Mouse (Mus musculus): ENCODE measurements at regions not wholly inside any gene's neighbourhood (a gene's known extent, or its start where the extent isn't known, plus 50 kb on each side); places are given as distances from the start of the nearest gene placed in this dataset.

- H3K4me2 ChIP-seq (replicated peaks; ENCODE audit: low read depth, low read length) = no peak overlapping the region
- no peaks in the 10 kb centered on the region for H3K27me3 ChIP-seq (ENCODE audit: control insufficient read depth, insufficient read depth, low read length)
- H3K9me3 ChIP-seq (ENCODE audit: control insufficient read depth, low read length) = no peaks in the 10 kb centered on the region
- no peak overlapping the region for H3K4me3 ChIP-seq (ENCODE audit: low read depth, low read length)
- H3K36me3 ChIP-seq (ENCODE audit: control insufficient read depth, insufficient read depth, low read length) = no peaks in the 10 kb centered on the region
- H3K27ac ChIP-seq (ENCODE audit: low read depth, low read length) = no peak overlapping the region
- H3K9ac ChIP-seq (ENCODE audit: low read depth, low read length) = no peak overlapping the region
- no peak for DNase-seq (ENCODE audit: low spot score)
- ATAC-seq (ENCODE audit: low FRiP score) = no peak
- H3K4me1 ChIP-seq (replicated peaks; ENCODE audit: control insufficient read depth, insufficient read depth, low read length) = no peaks in the 10 kb centered on the region
- WGBS = 61% methylated on average over 2 of the region's 2 CpGs
These were observed 83.3 kb downstream of the Cmc2 start for GRCm38 (mm10) chr8:116837991-116838390.

- no peak overlapping the region for H3K9ac ChIP-seq (ENCODE audit: low read depth, low read length)
- H3K9me3 ChIP-seq (ENCODE audit: control insufficient read depth, low read length) = no peaks in the 10 kb centered on the region
- ATAC-seq (ENCODE audit: low FRiP score) = no peak
- H3K27me3 ChIP-seq (ENCODE audit: control insufficient read depth, insufficient read depth, low read length) = no peaks in the 10 kb centered on the region
- H3K4me3 ChIP-seq (ENCODE audit: low read depth, low read length) = no peak overlapping the region
- whole genome bisulfite sequencing = 80% methylated on average over 2 of the region's 2 CpGs
- no peak for DNase-seq (ENCODE audit: low spot score)
- no peak overlapping the region for H3K4me2 ChIP-seq (replicated peaks; ENCODE audit: low read depth, low read length)
- H3K36me3 ChIP-seq (ENCODE audit: control insufficient read depth, insufficient read depth, low read length) = no peaks in the 10 kb centered on the region
- no peak overlapping the region for H3K27ac ChIP-seq (ENCODE audit: low read depth, low read length)
- H3K4me1 ChIP-seq (replicated peaks; ENCODE audit: control insufficient read depth, insufficient read depth, low read length) = no peaks in the 10 kb centered on the region
These were observed 89.1 kb downstream of the Cmc2 start for GRCm38 (mm10) chr8:116832181-116832580.

- Histone ChIP-seq H3K27ac (ENCODE audit: low read depth, low read length) (no peak overlapping the region), H3K4me3 (ENCODE audit: low read depth, low read length) (no peak overlapping the region), H3K36me3 (ENCODE audit: control insufficient read depth, insufficient read depth, low read length) (no peaks in the 10 kb centered on the region), H3K9me3 (ENCODE audit: control insufficient read depth, low read length) (no peaks in the 10 kb centered on the region), H3K9ac (ENCODE audit: low read depth, low read length) (no peak overlapping the region), H3K4me1 (replicated peaks; ENCODE audit: control insufficient read depth, insufficient read depth, low read length) (no peaks in the 10 kb centered on the region), H3K4me2 (replicated peaks; ENCODE audit: low read depth, low read length) (no peak overlapping the region), H3K27me3 (ENCODE audit: control insufficient read depth, insufficient read depth, low read length) (no peaks in the 10 kb centered on the region)
- no peak for ATAC-seq (ENCODE audit: low FRiP score)
- DNase-seq (ENCODE audit: low spot score) = no peak
- 88% methylated on average over 3 of the region's 3 CpGs for WGBS
These were observed 91.6 kb downstream of the Cmc2 start for GRCm38 (mm10) chr8:116829631-116830030.

- Histone ChIP-seq H3K36me3 (ENCODE audit: control insufficient read depth, insufficient read depth, low read length) (no peaks in the 10 kb centered on the region), H3K4me1 (replicated peaks; ENCODE audit: control insufficient read depth, insufficient read depth, low read length) (no peaks in the 10 kb centered on the region), H3K4me3 (ENCODE audit: low read depth, low read length) (no peak overlapping the region), H3K27me3 (ENCODE audit: control insufficient read depth, insufficient read depth, low read length) (no peaks in the 10 kb centered on the region), H3K9me3 (ENCODE audit: control insufficient read depth, low read length) (no peaks in the 10 kb centered on the region), H3K4me2 (replicated peaks; ENCODE audit: low read depth, low read length) (no peak overlapping the region), H3K9ac (ENCODE audit: low read depth, low read length) (no peak overlapping the region), H3K27ac (ENCODE audit: low read depth, low read length) (no peak overlapping the region)
- DNase-seq (ENCODE audit: low spot score) = no peak
- no peak for ATAC-seq (ENCODE audit: low FRiP score)
- 74% methylated on average over 8 of the region's 8 CpGs for WGBS
These were observed 93.0 kb downstream of the Cmc2 start for GRCm38 (mm10) chr8:116828220-116828619.

- Histone ChIP-seq H3K9ac (ENCODE audit: low read depth, low read length) (no peak overlapping the region), H3K4me2 (replicated peaks; ENCODE audit: low read depth, low read length) (no peak overlapping the region), H3K36me3 (ENCODE audit: control insufficient read depth, insufficient read depth, low read length) (no peaks in the 10 kb centered on the region), H3K9me3 (ENCODE audit: control insufficient read depth, low read length) (no peaks in the 10 kb centered on the region), H3K27me3 (ENCODE audit: control insufficient read depth, insufficient read depth, low read length) (no peaks in the 10 kb centered on the region), H3K4me1 (replicated peaks; ENCODE audit: control insufficient read depth, insufficient read depth, low read length) (no peaks in the 10 kb centered on the region), H3K27ac (ENCODE audit: low read depth, low read length) (no peak overlapping the region), H3K4me3 (ENCODE audit: low read depth, low read length) (no peak overlapping the region)
- no peak for DNase-seq (ENCODE audit: low spot score)
- no peak for ATAC-seq (ENCODE audit: low FRiP score)
- 96% methylated on average over 13 of the region's 13 CpGs for WGBS
These were observed 94.1 kb downstream of the Cmc2 start for GRCm38 (mm10) chr8:116827141-116827540.

- H3K4me2 ChIP-seq (replicated peaks; ENCODE audit: low read depth, low read length) = no peak overlapping the region
- ATAC-seq (ENCODE audit: low FRiP score) = no peak
- no peak overlapping the region for H3K27ac ChIP-seq (ENCODE audit: low read depth, low read length)
- H3K36me3 ChIP-seq (ENCODE audit: control insufficient read depth, insufficient read depth, low read length) = no peaks in the 10 kb centered on the region
- 62% methylated on average over 10 of the region's 10 CpGs for WGBS
- H3K9me3 ChIP-seq (ENCODE audit: control insufficient read depth, low read length) = no peaks in the 10 kb centered on the region
- H3K27me3 ChIP-seq (ENCODE audit: control insufficient read depth, insufficient read depth, low read length) = no peaks in the 10 kb centered on the region
- no peaks in the 10 kb centered on the region for H3K4me1 ChIP-seq (replicated peaks; ENCODE audit: control insufficient read depth, insufficient read depth, low read length)
- H3K4me3 ChIP-seq (ENCODE audit: low read depth, low read length) = no peak overlapping the region
- no peak overlapping the region for H3K9ac ChIP-seq (ENCODE audit: low read depth, low read length)
- no peak for DNase-seq (ENCODE audit: low spot score)
These were observed 81.5 kb upstream of the Cdyl2 start for GRCm38 (mm10) chr8:116814118-116814851.

- Histone ChIP-seq H3K9me3 (ENCODE audit: control insufficient read depth, low read length) (no peaks in the 10 kb centered on the region), H3K4me2 (replicated peaks; ENCODE audit: low read depth, low read length) (no peak overlapping the region), H3K36me3 (ENCODE audit: control insufficient read depth, insufficient read depth, low read length) (no peaks in the 10 kb centered on the region), H3K4me1 (replicated peaks; ENCODE audit: control insufficient read depth, insufficient read depth, low read length) (no peaks in the 10 kb centered on the region), H3K27ac (ENCODE audit: low read depth, low read length) (no peak overlapping the region), H3K4me3 (ENCODE audit: low read depth, low read length) (no peak overlapping the region), H3K9ac (ENCODE audit: low read depth, low read length) (no peak overlapping the region), H3K27me3 (ENCODE audit: control insufficient read depth, insufficient read depth, low read length) (no peaks in the 10 kb centered on the region)
- DNase-seq (ENCODE audit: low spot score) (no peak), ATAC-seq (ENCODE audit: low FRiP score) (no peak)
- 97% methylated on average over 32 of the region's 32 CpGs for WGBS
These were observed 68.5 kb upstream of the Cdyl2 start for GRCm38 (mm10) chr8:116801313-116801712.

GRCm38 (mm10) chr8:116800636-116801035 lies 67.8 kb upstream of the Cdyl2 start:
- Histone ChIP-seq H3K4me3 (ENCODE audit: low read depth, low read length) (no peak overlapping the region), H3K27ac (ENCODE audit: low read depth, low read length) (no peak overlapping the region), H3K9ac (ENCODE audit: low read depth, low read length) (no peak overlapping the region), H3K27me3 (ENCODE audit: control insufficient read depth, insufficient read depth, low read length) (no peaks in the 10 kb centered on the region), H3K4me2 (replicated peaks; ENCODE audit: low read depth, low read length) (no peak overlapping the region), H3K4me1 (replicated peaks; ENCODE audit: control insufficient read depth, insufficient read depth, low read length) (no peaks in the 10 kb centered on the region), H3K9me3 (ENCODE audit: control insufficient read depth, low read length) (no peaks in the 10 kb centered on the region), H3K36me3 (ENCODE audit: control insufficient read depth, insufficient read depth, low read length) (no peaks in the 10 kb centered on the region)
- WGBS = 89% methylated on average over 14 of the region's 14 CpGs
- DNase-seq (ENCODE audit: low spot score) (no peak), ATAC-seq (ENCODE audit: low FRiP score) (no peak)

- Histone ChIP-seq H3K27me3 (ENCODE audit: control insufficient read depth, insufficient read depth, low read length) (no peaks in the 10 kb centered on the region), H3K9me3 (ENCODE audit: control insufficient read depth, low read length) (no peaks in the 10 kb centered on the region), H3K4me3 (ENCODE audit: low read depth, low read length) (no peak overlapping the region), H3K9ac (ENCODE audit: low read depth, low read length) (no peak overlapping the region), H3K4me2 (replicated peaks; ENCODE audit: low read depth, low read length) (no peak overlapping the region), H3K36me3 (ENCODE audit: control insufficient read depth, insufficient read depth, low read length) (no peaks in the 10 kb centered on the region), H3K4me1 (replicated peaks; ENCODE audit: control insufficient read depth, insufficient read depth, low read length) (no peaks in the 10 kb centered on the region), H3K27ac (ENCODE audit: low read depth, low read length) (no peak overlapping the region)
- 94% methylated on average over 4 of the region's 4 CpGs for WGBS
- no peak for ATAC-seq (ENCODE audit: low FRiP score)
- peak; percentile 20 for DNase-seq (ENCODE audit: low spot score)
These were observed 66.2 kb upstream of the Cdyl2 start for GRCm38 (mm10) chr8:116798981-116799380.

Data from hindbrain, embryonic 11.5 days (tissue).